Mouse (Mus musculus) activated CD4-positive, CD25-positive, alpha-beta regulatory T cell (primary cell): ENCODE results near the gene Gabbr2. TPM values are rescaled to one million over a fixed set of nuclear protein-coding genes. Genes with fewer than 3 reads are reported as not detected.

Source experiments
- polyA plus RNA-seq, 2 experiments: library from polyadenylated mRNA; unstranded; fragments of 100-300 nt; shearing (Covaris generic); gene quantifications; one replicate each; pipeline ENCODE4 v1.2.1; 2017

Gabbr2 gene
- under 1 TPM; 0.10 to 0.15 TPM for polyA plus RNA-seq

GRCm38 (mm10) chr4:46991016-46991958, at the start of gene Gabbr2:
Gabbr2 (minus strand) TSS chr4:46991873.

DNA sequence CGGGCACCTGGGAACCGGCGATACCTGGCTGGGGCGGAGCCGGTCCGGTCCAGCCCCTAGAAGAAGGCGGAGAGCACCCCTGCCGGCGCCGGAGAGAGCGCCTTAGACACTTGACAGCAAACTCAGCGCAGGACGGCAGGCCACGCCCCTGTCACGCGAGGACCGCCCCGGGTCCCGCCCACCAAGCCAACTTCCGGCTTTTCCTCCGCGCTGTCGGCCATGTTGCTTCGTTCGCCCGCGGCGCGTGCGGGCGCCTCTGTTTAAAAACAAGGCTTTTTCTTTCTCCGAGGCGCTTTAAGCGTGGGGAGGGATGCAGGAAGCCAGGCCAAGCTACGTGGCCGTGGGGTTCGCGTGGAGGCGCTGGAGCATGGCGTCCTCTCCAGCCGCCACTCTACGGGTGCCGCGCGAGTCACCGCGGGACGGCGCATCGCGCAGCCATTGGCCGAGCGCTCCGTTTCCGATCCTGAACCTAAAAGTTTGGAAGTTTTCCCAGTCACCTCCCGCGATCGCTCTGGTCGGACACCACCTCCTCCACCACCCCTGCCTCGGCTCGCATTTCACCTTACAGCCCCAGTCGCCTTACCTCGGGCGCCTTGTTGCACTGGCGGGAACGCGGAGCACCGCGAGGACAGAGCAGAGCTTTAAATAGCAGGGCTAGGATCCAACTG, 341.5 kb downstream of the Gabbr2 start, which contains the start of gene Tbc1d2:
Gene Tbc1d2, minus strand, starts transcription at position 124 of the 668 bp plus-strand sequence.

Other genes starting within 250 kb of the Gabbr2 start
- under 1 TPM; 0.41 to 0.48 TPM for gene Anks6, start 65.6 kb upstream of the Gabbr2 start, polyA plus RNA-seq
- 10 to 100 TPM; 28.4 to 37.0 TPM for gene Galnt12, start 100.0 kb upstream of the Gabbr2 start, polyA plus RNA-seq
- 1 to 10 TPM; 2.0 to 2.2 TPM for gene Col15a1, start 216.3 kb upstream of the Gabbr2 start, polyA plus RNA-seq